Mouse (Mus musculus): ENCODE data around the gene Tnni2. TPM values are rescaled to one million over a fixed set of nuclear protein-coding genes. Genes with fewer than 3 reads are reported as not detected.

Tnni2 gene
- total RNA-seq, 2 experiments from 2014 or later, result 16,193 to 17,938 TPM

DNA sequence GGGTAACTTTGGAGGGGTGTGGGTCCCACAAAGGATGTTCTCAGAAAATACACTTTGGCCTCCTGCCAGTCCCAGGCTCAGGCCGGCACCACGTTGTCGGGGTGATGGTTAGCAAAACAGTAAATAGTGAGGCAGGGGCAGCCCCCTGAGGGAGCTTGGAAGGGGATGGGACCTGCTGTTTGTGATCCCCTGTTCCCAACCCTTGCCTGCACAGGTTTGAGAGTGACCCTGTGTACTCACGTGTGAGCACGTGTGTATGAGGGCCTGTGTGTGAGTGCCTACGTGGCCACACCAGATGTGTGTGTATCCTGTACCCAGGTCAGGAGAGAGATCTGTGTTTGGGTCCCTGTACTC, 40.6 kb downstream of the Tnni2 start:
- DNase-seq, result no peak

DNA sequence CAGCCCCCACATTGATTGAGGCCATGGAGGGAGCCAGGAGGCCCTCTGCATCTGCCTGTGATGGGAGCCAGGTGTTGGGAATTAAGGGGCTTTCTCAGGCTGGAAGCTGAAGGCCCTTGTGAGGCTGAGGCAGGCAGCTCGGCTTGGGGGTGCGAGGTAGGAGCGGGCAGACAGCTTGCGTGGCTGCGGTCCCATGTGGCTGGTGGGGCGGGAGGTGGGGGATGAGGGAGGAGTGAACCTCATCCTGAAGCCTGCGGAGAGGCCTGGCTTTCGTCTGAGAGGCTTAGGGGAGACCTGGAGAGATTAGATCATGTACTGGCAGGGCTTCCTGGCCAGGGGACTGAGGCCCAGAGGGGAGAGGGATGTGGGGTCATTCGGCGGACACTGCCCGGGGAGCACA, 41.5 kb downstream of the Tnni2 start:
- peak; percentile 73 for DNase-seq

DNA sequence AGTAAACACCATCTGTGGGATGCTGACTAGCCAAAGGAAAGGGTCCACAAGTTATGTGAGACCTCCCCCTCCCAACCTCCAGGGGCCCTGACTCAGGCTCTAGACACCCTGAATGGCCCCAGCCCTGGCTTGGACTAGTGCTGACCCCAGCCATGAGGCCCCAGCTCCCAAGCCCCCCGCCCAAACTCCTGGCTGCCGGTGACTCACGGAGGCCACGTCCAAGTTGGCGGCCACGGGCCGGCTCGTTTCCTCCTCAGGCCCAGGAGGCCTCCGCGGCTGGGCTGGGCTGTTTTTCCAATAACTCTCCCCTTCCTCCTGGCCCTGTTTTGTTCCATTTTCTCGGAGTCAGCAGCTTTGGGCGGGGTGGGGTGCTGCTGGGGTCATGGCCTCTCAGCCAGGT, 43.2 kb downstream of the Tnni2 start:
- DNase-seq, result peak; percentile 88

DNA sequence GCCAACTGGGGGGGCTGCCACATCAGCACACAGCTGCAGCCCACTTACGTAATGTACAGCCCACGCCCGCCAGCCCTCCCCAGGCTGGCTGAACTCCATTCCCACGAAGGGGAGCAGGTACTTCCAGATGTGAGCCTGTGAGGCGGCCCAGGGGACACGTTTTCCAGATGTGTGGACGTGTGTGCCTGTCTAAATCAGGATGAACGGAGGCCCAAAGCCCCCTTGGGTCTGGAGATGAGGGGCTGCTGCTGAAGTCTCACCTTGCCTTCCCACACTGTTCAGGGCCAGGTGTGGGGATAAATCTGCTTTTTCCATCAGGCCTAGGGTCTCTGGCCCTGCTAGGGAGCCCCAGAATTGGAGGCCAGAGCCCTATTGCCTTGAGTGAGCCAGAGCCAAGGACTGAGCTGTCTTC, 45.1 kb downstream of the Tnni2 start:
- DNase-seq, result peak; percentile 73

DNA sequence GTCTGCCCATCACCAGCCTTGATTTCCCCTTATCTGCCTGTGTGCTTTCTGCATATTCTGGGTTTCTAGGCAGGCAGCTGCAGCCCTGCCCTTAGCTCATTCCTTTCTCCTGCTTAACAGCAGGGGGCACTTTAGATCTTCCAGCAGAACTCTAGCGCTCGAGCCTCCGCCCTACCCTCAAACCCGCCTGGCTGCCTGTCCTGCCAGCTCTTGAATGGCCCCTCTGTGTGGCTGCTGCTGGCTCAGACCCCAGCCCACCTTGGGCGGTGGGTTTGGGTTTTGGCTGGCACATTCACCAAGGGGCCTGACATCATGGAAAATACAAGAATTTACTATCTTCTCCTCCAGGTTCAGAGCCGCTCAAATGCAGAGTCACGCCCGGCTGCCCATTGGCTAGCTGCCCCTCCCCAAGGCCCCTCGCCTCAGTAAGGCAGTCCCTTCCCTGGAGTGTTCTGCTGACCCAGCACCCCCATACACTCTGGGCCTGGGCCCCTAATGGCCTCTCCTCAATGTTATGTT, 45.8 kb downstream of the Tnni2 start:
- peak; percentile 56 for DNase-seq

DNA sequence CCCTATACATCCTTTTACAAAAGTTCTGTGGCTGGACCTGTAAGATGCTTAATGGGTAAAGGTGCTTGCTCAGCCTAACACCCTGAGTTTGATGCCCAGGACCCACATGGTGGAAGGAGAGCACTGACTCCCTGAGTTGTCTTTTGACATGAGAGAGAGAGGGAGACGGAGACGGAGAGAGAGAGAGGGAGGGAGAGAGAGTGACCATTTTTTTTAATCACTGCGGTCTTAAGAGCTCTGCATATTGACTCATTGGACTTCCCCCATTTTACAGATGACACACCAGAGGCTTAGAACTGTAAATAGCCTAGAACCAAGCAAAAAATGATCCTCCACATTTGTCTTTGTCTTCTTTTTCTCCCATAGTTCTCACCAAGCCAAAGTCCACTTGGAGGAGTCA, 46.4 kb downstream of the Tnni2 start:
- no peak for DNase-seq

DNA sequence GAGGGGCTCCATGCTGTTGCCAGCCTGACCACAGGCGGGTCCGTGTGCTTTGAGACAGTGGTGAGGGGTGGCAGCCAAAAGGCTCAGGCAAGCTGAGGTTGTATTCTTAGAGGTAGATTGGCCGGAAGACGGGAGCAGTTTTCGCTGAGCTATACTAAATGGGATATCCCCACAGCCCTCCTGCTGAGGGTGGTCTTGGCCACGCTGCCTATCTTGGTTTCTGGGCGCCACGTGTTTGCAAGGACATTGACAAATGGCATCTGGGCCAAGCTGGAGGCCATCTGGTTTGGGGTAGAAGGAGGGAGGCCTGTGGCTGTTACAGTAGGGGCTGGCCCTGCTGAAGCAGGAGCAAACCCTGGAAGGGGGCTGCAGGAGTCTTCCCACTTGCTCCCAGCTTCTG, 51.9 kb downstream of the Tnni2 start:
- DNase-seq, result peak; percentile 67

Other genes with a start within 250 kb of the Tnni2 start
- not detected for gene Krtap5-3, start 240.4 kb upstream of the Tnni2 start, total RNA-seq (2021)
- not detected for gene Gm7579, start 229.9 kb upstream of the Tnni2 start, total RNA-seq (2021)
- gene Krtap5-5, start 211.8 kb upstream of the Tnni2 start, total RNA-seq (2021), result not detected
- not detected for gene Gm40460, start 200.7 kb upstream of the Tnni2 start, total RNA-seq (2021)
- gene Gm2431, start 183.5 kb upstream of the Tnni2 start, total RNA-seq (2021), result not detected
- gene Gm4559, start 167.4 kb upstream of the Tnni2 start, total RNA-seq (2021), result not detected
- gene Krtap5-1, start 144.7 kb upstream of the Tnni2 start, total RNA-seq (2021), result not detected
- gene Krtap5-4, start 138.3 kb upstream of the Tnni2 start, total RNA-seq (2021), result not detected
- 1 to 10 TPM; 3.3 to 4.2 TPM for gene Ifitm10, start 68.1 kb upstream of the Tnni2 start, total RNA-seq (2021)
- gene Gm49369, start 59.1 kb upstream of the Tnni2 start, total RNA-seq (2021), result 1 to 10 TPM; 4.0 to 5.6 TPM
- 100 to 1,000 TPM; 317 to 434 TPM for gene Ctsd, start 53.8 kb upstream of the Tnni2 start, total RNA-seq (2021)
- not detected for gene Syt8, start 7.0 kb upstream of the Tnni2 start, total RNA-seq (2021)
- 10 to 100 TPM; 43.2 to 60.3 TPM for gene Lsp1, start 19.0 kb downstream of the Tnni2 start, total RNA-seq (2021)
- over 10,000 TPM; 28,170 to 31,317 TPM for gene Tnnt3, start 57.0 kb downstream of the Tnni2 start, total RNA-seq (2021)
- gene Mrpl23, start 90.9 kb downstream of the Tnni2 start, total RNA-seq (2021), result 10 to 100 TPM in 1 of 2 experiments, 1 to 10 TPM in 1; 8.6 to 18.3 TPM
- gene Igf2, start 225.0 kb downstream of the Tnni2 start, total RNA-seq (2021), result 100 to 1,000 TPM; 251 to 313 TPM
- gene Gm49394, start 228.1 kb downstream of the Tnni2 start, total RNA-seq (2021), result under 1 TPM in 1 of 2 experiments, not detected in 1; 0.08 TPM

Measured in gastrocnemius, postnatal 25 days (tissue).